Mouse (Mus musculus): Measurements from ENCODE around the gene Nras.

The Nras gene

DNA sequence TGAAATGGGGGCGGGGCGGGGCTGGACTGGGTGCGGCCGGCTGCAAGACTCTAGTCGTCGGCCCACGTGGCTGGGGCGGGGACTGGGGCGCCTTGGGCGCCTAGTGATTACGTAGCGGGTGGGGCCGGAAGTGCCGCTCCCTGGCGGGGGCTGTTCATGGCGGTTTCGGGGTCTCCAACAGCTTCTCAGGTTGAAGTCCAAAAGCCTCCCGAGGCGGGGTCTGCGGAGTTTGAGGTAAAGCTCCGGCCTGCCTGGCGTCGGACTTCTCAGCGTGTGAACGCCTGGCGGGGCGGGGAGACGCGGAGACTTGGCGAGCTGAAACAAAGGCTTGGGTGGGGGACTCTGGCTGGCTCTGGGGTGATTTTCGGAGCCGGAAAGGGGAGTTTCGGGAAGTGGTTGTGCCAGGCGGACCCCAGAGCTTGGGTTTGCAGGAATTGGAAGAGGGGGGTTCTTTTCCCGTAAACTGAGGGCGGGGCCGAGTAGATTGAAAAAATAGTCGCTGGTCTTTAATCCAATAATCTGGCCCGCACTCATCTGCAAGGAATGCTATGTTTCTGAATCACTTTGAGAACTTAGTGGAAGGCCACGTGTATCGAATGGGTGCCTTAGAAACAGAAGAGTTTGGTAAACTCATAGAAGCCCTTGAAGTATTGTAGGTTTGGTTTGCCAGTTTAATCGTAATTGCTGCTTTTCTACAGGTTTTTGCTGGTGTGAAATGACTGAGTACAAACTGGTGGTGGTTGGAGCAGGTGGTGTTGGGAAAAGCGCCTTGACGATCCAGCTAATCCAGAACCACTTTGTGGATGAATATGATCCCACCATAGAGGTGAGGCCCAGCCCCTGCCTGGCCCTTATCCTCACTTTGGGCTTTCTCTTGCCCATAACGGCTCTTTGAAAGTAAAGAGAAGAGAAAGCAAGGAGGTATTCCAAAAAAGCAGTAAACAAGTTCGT is at the start of gene Nras:
Nras (plus strand) TSS at position 79 of the 951 bp plus-strand sequence.
- peak; percentile 91 to 97 for DNase-seq (ENCODE audit: low spot score in 2 of 2)

DNA sequence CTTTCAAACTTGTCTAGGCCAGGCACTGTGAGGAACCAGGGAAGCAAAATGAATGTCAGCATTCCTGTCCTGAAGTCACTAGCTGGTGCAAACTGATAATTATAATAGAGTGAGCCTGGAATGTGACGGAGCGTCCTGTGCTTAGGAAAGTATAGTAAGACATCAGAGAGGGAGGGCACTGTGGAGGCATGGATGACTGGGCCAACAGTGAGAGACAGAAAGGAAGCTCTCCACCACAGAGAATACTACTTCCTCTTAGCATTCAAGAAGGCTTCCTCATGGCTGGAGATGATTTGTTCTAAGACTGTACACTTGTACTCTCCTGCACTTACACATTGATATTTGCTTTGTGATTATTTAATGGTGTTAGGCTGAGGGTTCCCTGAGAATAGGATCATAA is 40.7 kb upstream of the Nras start:
- DNase-seq (ENCODE audit: low spot score in 2 of 2) = peak in 1 of 2 experiments; percentile 32

DNA sequence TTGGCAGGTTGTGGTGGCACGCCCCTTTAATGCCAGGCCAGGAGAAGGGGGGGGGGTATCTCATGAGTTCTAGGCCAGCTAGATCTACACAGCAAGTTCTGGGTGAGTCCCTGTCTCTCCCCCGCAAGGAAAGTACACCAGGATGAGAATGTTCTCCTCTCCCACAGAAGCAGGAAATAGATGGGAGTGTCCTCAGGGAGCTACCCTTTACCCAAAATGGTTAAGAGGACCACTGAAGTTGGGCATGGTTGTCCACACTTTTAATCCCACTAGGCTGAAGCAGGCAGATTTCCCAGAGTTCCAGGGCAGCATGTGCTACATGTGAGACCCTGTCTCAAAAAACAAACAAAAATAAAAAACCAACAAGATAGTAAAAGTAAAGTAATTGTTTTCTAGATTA is 38.6 kb upstream of the Nras start:
- no peak for DNase-seq (ENCODE audit: low spot score in 2 of 2)

DNA sequence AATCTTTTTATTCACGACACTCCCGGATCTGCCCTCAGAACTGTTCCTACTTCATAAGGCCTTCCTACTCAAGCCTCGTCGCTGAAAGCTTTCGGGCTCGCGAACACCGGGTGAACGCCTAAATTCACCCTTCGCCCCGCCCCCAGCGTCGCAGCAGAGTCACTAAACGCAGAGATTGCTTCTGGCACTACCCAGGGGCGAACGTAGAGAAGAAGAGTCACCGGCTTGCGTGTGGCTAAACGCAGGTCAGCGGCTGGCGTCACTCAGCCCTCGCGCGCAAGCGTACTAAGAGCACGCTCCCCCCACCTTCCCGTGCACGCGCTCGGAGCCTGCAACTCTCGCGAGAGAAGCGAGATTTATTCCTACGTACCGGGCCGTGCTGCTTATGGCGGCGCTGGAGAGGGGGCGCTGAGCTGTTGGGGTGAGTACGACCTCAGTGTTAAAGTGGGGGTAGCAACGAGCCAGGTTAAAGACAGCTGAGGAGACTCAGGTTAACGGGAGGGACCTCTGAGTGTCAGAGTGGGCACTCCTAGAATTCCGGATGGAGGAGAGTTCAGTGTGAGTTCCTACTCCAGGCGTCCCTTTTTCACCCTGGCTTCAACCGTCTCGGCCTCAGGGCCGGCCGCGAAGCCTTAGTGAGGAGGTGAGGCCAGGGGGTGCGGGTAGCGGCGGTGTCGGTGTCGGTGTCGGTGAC is 37.7 kb upstream of the Nras start, which contains the start of gene Csde1:
Csde1 (plus strand) TSS at position 178 of the 694 bp plus-strand sequence.
- DNase-seq (ENCODE audit: low spot score in 2 of 2) = peak; percentile 92 to 96

DNA sequence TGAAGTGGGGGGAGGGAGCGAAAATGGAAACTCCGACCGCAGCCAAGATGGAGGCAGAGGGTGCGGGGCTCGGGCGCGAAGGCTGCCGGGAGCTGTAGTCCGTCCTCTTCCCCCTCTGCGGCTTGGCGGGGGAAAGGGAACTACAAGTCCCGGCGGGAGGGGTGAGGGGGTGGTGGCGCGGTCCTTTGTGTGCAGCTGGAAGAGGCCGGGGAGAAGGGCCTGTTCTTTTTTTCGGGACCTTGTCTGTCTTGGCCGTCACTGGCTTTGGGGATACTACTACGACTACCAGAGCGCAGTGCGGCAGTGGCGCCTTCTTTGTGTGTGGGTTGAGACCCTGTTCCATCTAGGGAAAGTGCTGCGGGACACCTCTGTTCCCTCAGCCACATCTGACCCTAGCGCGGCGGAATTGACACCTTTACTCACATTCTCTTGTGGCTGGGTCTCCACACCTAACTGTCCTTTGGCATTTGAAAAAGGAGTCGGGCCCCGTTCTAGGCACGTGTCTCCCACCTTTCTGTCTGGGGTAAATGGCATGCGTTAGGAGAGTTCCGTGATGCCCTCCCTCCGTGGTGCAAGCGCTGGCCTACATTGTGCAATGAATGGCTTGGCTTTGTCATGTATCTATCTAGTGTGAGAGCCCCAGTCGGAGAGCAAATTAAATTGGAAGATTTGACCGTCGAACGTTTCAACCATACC is 37.0 kb upstream of the Nras start:
- DNase-seq (ENCODE audit: low spot score in 2 of 2) = peak in 1 of 2 experiments; percentile 90

DNA sequence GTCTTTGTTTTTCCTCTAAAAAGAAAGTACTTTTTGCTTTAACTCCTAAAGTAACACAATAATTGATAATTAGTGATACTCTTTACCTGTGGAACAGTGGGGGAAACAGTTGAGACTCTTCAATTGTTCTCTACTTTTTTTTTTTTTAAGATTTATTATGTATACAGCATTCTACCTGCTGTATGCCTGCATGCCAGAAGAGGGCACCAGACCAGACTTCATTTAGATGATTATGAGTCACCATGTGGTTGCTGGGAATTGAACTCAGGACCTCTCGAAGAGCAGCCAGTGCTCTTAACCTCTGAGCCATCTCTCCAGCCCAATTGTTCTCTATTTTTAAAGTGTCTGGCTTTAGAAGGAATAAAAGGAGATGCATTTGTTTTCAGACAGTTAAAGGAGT is 31.9 kb upstream of the Nras start:
- peak in 1 of 2 experiments; percentile 42 for DNase-seq (ENCODE audit: low spot score in 2 of 2)

DNA sequence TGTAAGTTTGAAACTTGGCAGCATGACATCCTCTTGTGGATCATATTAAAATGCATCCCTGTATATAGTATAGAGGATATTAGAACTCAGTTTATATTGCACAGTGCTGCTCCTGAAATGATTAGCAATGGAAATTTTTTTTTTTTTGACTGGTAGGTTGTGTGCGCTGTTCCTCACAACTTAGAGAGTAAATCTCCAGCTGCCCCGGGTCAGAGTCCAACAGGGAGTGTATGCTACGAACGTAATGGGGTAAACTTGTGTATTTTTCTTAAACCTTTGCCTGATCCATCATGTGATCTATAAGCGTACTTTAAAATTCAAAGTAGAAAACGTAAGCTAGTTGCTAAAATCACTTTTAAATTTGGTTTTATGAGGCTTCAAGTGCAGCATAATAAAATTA is 17.8 kb upstream of the Nras start:
- DNase-seq (ENCODE audit: low spot score in 2 of 2) = no peak

DNA sequence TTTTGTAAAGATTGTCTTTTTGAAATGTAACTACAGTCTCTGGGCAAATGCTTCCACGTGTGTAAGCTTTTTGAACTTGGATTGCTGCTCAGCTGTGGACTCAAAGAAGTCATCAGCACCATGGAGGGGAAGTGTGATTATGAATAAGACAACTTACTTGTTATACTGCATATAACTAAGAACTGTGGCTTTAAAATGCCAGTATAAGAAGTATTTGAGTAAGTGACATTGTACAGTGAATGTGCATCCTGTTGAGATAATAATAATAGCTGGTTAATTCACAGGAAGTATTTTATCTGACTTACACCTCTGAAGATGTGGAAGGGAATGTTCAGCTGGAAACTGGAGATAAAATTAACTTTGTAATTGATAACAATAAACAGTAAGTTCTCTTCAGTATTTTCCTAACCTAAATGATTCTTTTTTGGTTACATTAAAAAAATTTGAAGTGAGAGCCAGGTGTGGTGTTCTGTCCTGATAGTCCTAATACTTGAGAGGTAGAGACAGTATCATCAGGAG is 17.2 kb upstream of the Nras start:
- DNase-seq (ENCODE audit: low spot score in 2 of 2) = no peak

DNA sequence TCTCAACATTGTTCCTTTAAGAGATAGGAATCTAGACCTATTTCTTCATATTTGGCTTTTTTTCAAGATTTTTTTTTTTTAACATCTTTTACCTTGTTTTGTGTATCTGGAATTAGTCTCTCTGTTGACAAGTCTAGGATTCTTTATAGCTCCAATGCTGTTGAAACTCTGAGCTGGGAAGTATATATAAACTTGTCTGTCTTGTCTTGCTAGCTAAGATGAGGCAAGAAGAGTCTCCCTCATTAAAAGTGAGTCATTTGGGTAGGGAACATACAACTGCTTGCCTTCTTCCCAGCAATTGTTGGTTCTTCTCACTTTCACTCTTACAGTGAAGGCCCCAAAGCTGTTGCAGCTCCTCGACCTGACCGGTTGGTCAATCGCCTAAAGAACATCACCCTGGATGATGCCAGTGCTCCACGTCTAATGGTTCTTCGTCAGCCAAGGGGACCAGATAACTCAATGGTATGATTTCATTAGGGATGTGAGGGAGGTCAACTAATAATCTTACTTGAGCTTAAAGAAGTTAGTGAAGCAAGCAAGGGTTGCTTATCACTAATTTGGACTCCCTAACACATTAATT is 2.0 kb upstream of the Nras start:
- no peak for DNase-seq (ENCODE audit: low spot score in 2 of 2)

DNA sequence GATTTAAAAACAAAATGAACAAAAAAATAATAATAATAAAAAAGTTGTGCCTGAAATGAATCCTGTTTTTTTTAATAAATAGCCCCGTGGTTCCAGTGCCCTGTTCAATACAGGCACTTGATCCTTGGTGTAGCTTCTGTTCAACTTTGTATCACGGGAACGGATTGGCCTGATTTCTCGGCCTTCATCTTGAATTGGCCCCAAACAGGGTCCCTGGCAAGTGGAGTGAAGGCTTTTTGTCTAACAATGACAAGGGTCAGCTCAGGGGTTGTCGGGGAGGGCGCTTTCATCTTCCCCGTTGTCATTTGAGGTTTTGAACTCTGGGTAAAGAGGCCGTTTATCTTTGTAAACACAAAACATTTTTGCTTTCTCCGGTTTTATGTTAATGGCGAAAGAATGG is 333 bp upstream of the Nras start:
- peak in 1 of 2 experiments; percentile 9 for DNase-seq (ENCODE audit: low spot score in 2 of 2)

DNA sequence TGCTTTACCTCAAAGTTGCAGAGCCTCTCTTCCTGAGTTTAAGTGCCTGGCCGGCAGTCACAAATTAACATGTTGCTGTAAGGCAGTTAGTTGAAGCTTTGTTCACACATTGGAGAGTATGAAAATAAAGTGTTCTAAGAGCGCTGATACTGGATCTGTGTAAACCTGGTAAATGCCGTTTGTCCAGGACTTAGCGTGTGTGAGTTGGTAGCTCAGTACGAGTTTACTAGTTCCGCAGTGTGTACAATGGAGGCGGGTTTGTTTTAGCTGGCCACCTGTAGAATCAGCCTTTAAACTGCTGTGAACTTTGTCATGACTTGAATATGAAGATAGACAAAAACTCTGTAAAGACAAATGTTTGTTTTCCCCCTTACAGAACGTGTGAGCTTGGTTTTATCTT is 8.8 kb downstream of the Nras start:
- DNase-seq (ENCODE audit: low spot score in 2 of 2) = no peak

DNA sequence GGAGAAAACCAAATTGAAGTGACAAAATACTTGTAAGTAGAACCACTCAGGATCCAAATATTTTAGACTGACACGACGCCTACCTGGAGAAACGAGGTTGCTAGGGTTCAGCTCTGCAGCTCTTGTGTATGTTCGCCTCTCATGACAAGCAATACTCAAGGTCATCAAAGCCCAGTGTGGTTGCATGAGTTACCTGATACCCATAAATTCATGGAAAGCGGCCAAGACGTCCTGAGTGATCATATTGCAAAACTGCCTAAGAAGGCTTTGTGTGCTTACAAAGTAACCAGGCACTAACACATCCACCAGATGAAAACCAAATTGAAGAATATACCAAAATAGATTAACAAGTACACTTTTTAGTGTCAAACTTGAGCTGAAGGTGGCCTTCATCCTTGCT is 10.9 kb downstream of the Nras start:
- DNase-seq (ENCODE audit: low spot score in 2 of 2) = no peak

DNA sequence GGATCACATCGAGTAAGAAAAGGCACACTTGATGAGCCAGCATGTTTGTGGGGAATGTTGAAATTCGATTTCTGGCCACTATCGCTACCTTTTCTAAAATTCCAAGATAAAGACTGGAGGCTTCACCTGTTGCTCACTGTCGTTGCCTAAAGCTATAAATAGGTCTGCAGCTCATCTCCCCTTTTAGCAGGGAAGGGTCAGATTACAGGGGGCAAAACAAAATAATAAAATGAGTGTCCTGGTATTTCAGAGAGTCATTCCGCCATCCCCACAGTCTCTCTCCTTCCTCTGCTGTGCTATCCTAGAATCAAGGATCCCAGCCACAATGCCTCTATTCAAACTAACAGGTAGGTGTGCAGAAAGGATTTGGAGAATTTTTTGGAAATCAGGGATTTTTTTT is 15.7 kb downstream of the Nras start, which contains the start of gene Ampd1:
Ampd1 (plus strand) TSS at position 244 of the 400 bp plus-strand sequence.
- DNase-seq (ENCODE audit: low spot score in 2 of 2) = no peak

DNA sequence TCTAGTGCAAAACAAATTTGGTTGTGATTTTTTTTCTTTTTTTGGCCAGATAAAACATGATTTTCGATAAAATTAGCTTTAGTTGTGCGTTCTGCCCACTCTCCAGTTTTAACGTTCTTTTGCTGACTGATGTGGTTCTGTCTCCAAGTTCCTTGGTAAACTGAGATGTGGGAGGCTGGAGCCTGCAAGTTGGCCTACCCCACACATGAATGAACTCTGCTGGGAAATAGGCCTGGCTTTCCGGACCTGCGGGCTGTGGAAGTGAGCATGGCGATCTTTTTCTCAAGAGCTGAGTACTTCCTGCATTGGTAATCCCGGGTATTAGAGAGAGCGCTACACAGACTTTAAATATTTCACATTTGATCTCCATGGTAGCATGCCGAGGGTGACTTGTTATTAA is 17.8 kb downstream of the Nras start:
- DNase-seq (ENCODE audit: low spot score in 2 of 2) = no peak

DNA sequence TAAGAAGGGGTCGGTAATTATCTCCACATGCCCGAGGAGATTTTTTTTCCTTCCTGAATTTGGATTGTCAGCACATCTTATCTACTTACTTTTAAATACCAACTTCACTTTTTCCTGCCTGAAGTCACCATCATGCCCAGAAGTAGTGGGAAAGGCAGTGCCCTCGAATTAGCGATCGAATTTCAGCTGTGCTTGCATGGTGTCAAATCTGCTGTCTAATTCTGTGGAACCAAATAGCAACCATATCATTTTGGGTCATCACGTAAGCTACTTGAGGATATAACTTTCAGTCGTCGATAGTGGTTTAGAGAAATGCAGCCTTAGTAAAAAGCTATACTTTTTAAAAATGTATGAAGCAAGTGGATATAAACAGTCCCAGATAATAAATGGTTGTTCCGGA is 18.4 kb downstream of the Nras start:
- DNase-seq (ENCODE audit: low spot score in 2 of 2) = no peak

DNA sequence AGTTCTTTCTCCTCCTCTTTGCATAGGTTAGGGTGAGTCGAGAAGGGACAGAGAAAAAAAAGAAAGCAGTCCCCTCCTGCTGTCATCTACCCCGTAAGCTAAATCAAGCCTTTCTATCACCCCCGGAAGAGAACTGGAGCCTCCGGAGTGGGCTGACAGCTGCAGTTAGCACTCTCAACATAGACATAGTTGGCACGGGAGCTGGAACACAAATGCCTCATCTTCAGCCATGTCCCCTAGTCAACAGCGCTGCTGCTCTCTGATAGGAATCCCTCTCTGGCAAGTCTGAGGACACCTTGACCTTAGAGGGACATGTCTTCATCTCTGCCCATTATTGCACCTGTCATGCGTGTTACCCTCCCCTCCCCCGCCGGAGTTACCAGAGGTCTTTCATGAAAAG is 21.2 kb downstream of the Nras start:
- no peak for DNase-seq (ENCODE audit: low spot score in 2 of 2)

DNA sequence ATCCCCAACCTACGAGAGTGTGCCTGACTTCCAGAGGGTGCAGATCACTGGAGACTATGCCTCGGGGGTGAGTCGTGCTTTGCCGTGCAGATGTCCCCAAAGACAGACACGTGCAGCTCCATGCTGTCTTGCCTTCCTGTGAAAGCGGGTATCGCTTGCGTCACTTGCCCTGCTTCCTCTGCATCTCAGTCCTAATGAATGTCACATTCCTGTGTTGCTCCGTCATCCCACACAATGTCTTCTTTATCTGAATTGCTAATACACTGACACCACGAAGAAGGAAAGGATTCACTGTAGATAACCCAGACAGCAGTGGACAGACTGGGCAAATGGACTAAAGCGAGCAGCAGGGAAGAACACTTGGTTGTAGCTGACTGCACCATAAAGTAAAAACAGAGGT is 23.0 kb downstream of the Nras start:
- DNase-seq (ENCODE audit: low spot score in 2 of 2) = no peak

DNA sequence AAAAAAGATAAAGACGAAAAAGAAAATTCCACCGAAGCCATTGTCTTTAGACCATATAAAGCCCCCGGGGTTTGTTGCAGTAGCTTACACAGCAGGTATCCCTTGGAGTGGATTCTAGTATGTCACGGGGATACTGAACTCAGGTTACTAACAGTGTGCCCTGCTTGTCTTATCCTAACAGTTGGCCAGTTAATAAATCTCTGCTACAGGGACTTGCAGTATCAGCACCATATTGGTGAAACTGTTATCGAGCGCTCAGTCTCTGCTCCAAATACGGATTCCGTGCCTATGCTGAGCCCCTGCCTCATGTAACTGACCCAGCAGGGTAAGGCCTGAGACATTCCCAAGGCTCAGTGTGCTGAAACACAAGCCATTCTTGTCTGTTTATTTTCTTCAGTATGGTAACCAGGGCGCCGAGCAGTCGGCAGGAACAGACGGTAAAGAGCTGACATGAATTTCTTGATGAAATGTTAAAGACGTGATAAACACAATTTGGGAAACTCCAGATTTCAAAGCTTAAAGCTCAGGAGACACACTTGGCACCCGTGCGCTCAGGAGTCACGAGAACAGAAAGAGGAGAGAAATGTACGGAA is 23.9 kb downstream of the Nras start:
- DNase-seq (ENCODE audit: low spot score in 2 of 2) = no peak

DNA sequence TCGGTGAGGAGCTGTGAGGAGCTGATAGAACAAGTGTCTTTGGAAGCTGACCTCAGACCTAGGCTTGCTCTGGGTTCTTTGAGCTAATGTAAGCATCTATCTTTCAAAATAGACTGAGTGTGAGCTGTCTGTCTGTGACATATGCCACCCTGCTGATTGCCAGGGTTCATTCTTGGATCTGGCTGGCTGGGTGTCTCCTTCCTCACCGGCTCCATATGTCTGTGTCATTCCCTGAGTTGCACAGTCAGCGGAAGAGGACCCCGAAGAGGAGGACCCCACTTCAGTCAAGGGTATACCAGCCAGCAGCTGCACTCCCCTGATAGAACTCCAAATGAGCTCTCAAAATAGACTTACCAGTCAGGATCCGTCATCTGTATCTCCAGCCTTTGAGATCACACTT is 24.7 kb downstream of the Nras start:
- no peak for DNase-seq (ENCODE audit: low spot score in 2 of 2)

DNA sequence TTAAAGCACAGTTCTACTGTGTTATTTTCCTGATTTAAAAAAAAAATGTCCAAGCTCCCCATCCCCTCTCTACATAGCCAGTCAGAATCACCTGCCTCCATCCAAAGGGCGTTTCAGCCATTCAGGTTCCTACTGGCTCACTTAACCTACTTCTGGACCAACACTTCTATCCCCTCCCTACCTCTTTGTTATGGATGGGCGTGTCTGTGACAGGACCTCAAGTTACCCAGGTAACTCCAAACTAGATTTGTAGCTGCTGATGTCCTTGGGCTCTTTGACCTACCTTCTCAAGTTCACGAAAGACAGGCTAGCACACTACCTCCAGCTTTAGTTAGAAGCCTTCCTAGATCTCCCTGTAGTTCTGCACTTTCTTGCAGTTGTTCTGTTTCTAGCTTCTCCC is 27.9 kb downstream of the Nras start:
- no peak for DNase-seq (ENCODE audit: low spot score in 2 of 2)

DNA sequence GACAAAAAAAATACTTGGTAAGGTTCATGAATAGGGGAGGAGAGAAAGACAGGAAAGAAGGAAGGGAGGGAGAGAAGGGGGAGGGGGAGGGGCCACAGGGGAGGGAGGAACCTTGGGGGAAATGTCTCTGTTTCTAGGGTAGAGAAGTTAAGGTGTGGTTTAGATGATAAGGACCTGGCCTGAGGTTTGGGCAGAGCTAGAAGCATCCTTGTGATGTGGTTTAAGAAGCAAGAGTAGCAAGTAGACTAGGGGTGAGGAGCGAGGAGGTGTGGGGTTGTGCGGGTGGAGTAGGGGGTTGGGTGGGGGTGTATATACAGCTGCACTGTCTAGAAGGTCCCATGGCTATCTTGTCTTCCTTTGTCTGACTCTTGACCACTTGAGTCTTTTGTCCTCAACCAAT is 33.7 kb downstream of the Nras start:
- DNase-seq (ENCODE audit: low spot score in 2 of 2) = no peak
